Mouse (Mus musculus): ENCODE results near the gene Ror2.

GRCm38 (mm10) chr13:53284740-53285191 lies 1.2 kb downstream of the Ror2 start:
- TF ChIP-seq CTCF (IDR thresholded peaks at IDR 0.05; ENCODE audit: extremely low read depth, insufficient read depth, low read length): no peak
- no peak for TF ChIP-seq POLR2A (IDR thresholded peaks at IDR 0.05; ENCODE audit: extremely low read depth, insufficient read depth, low read length)

All from cortical plate, adult 2 months (tissue).